ENCODE assay signal across 9 mouse cellular contexts in the genomic region with DNA sequence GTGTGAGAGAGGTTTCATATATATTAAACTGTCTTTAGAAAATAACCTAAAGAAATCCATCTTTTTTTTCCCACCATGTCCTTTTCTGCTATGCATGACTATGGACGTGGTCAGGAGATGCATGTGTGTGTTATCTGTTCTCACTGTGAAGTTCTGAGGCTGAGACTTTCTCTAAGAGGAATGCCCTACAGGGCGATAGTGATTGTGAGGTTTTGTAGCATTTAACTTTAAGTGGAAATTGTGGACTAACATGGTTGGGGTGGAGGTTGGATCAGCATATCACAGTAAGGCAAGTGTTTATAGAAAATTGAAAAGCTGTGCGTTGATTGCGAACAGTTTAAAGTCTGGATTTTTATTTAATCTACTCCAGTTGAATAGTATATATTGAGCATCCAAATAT. TPM values are rescaled to one million over a fixed set of nuclear protein-coding genes. Genes with fewer than 3 reads are reported as not detected.
DNase-seq lines count a peak whose midpoint lies in the region; ATAC-seq and TF ChIP-seq lines count a peak whose summit lies in the region.
"Had no signal": no experiment of that assay in that cellular context is flagged by ENCODE, and none has a peak within 500 bp of the region (broad histone marks: within the 10 kb centered on the region; RNA-seq: fewer than 3 reads in every experiment).

No protein-coding gene starts in this region.

- no peak overlapping the region for H3K4me3 ChIP-seq in kidney, postnatal 0 days (replicated peaks; ENCODE audit: low read depth, low read length)
- H3K4me3 ChIP-seq in forebrain, embryonic 13.5 days, result no peak overlapping the region
- H3K4me3 ChIP-seq in intestine, embryonic 15.5 days (replicated peaks), result 0 out of 2 replicates have a peak overlapping the region, but pooled peaks have one; percentile 7
- H3K4me3 ChIP-seq in neural tube, embryonic 13.5 days, result peak overlapping the region; percentile 57

- no peak for DNase-seq in kidney, postnatal 0 days (ENCODE audit: low spot score)
- DNase-seq in kidney, postnatal 10 days, result no peak
- DNase-seq in right cerebral cortex, adult 18-20 months, result no peak
- DNase-seq: thymus, postnatal 36 days had no signal

- H3K9ac ChIP-seq in kidney, postnatal 0 days (ENCODE audit: low read depth, low read length), result no peak overlapping the region
- H3K9ac ChIP-seq in forebrain, embryonic 13.5 days, result no peak overlapping the region
- H3K9ac ChIP-seq in intestine, embryonic 15.5 days, result no peak overlapping the region
- H3K9ac ChIP-seq in neural tube, embryonic 13.5 days, result no peak overlapping the region
- H3K9ac ChIP-seq: liver, embryonic 15.5 days had no signal

- H3K27me3 ChIP-seq in kidney, postnatal 0 days (ENCODE audit: insufficient read depth, low read length), result no peaks in the 10 kb centered on the region
- peaks cover 52% of the 10 kb centered on the region for H3K27me3 ChIP-seq in forebrain, embryonic 13.5 days
- 0 out of 2 replicates have a peak, but pooled peaks cover 3% of the 10 kb centered on the region for H3K27me3 ChIP-seq in intestine, embryonic 15.5 days (replicated peaks)
- H3K27me3 ChIP-seq in neural tube, embryonic 13.5 days, result peaks cover 44% of the 10 kb centered on the region

- no peak overlapping the region for H3K27ac ChIP-seq in kidney, postnatal 0 days
- no peak overlapping the region for H3K27ac ChIP-seq in forebrain, embryonic 13.5 days
- H3K27ac ChIP-seq in intestine, embryonic 15.5 days, result no peak overlapping the region
- H3K27ac ChIP-seq in neural tube, embryonic 13.5 days (replicated peaks), result no peak overlapping the region
- H3K27ac ChIP-seq: liver, embryonic 15.5 days had no signal

- 45% methylated on average over 4 of the region's 4 CpGs for WGBS in kidney, postnatal 0 days
- WGBS in forebrain, embryonic 13.5 days, result 28% methylated on average over 4 of the region's 4 CpGs
- 38% methylated on average over 4 of the region's 4 CpGs for WGBS in intestine, embryonic 15.5 days
- WGBS in neural tube, embryonic 13.5 days, result 42% methylated on average over 4 of the region's 4 CpGs

- peaks cover 11% of the 10 kb centered on the region for H3K4me1 ChIP-seq in kidney, postnatal 0 days (replicated peaks; ENCODE audit: insufficient read depth, low read length)
- H3K4me1 ChIP-seq in forebrain, embryonic 13.5 days, result peaks cover 29% of the 10 kb centered on the region
- 0 out of 2 replicates have a peak, but pooled peaks cover 9% of the 10 kb centered on the region for H3K4me1 ChIP-seq in intestine, embryonic 15.5 days (replicated peaks)
- peaks cover 32% of the 10 kb centered on the region for H3K4me1 ChIP-seq in neural tube, embryonic 13.5 days (replicated peaks)

- no peaks in the 10 kb centered on the region for H3K36me3 ChIP-seq in kidney, postnatal 0 days (ENCODE audit: insufficient read depth, low read length)
- no peaks in the 10 kb centered on the region for H3K36me3 ChIP-seq in forebrain, embryonic 13.5 days (ENCODE audit: poor library complexity, severe bottlenecking)
- H3K36me3 ChIP-seq in intestine, embryonic 15.5 days, result no peaks in the 10 kb centered on the region
- H3K36me3 ChIP-seq in neural tube, embryonic 13.5 days, result no peaks in the 10 kb centered on the region
- H3K36me3 ChIP-seq: liver, embryonic 15.5 days had no signal

- no peak for ATAC-seq in kidney, postnatal 0 days (replicated peaks; ENCODE audit: low FRiP score, low read depth)
- peak; percentile 14 for ATAC-seq in forebrain, embryonic 13.5 days
- no peak for ATAC-seq in intestine, embryonic 15.5 days
- no peak for ATAC-seq in neural tube, embryonic 13.5 days (ENCODE audit: low read depth)
- no peak for ATAC-seq in monocyte, adult 5-6 weeks (replicated peaks; ENCODE audit: insufficient number of reproducible peaks, low FRiP score, low TSS enrichment, poor library complexity, severe bottlenecking)

- no peaks in the 10 kb centered on the region for H3K9me3 ChIP-seq in kidney, postnatal 0 days (replicated peaks; ENCODE audit: low read length)
- H3K9me3 ChIP-seq in forebrain, embryonic 13.5 days (replicated peaks), result no peaks in the 10 kb centered on the region
- H3K9me3 ChIP-seq in intestine, embryonic 15.5 days, result no peaks in the 10 kb centered on the region
- H3K9me3 ChIP-seq in neural tube, embryonic 13.5 days, result no peaks in the 10 kb centered on the region
- H3K9me3 ChIP-seq: liver, embryonic 15.5 days had no signal

- H3K4me2 ChIP-seq in kidney, postnatal 0 days (ENCODE audit: low read length), result peak overlapping the region; percentile 96
- H3K4me2 ChIP-seq in forebrain, embryonic 13.5 days, result peak overlapping the region; percentile 96
- H3K4me2 ChIP-seq in intestine, embryonic 15.5 days (replicated peaks), result peak overlapping the region; percentile 96
- H3K4me2 ChIP-seq in neural tube, embryonic 13.5 days, result peak overlapping the region; percentile 96

- TF ChIP-seq CTCF in kidney, postnatal 0 days (IDR thresholded peaks at IDR 0.05; ENCODE audit: low read depth), result no peak

RNA-seq across cellular contexts. Expression of gene Prkg1, which starts 0.6 kb away (rescaled TPM):
- polyA plus RNA-seq in kidney, postnatal 0 days (2015; fragmentation: Nextera tagmentation; extraction: Ambion mirVana), result 2.3 and 2.8 TPM in 2 replicates
- 1.3 and 1.8 TPM in 2 replicates for polyA plus RNA-seq in forebrain, embryonic 13.5 days (2015; fragmentation: Nextera tagmentation; extraction: Ambion mirVana)
- polyA plus RNA-seq in intestine, embryonic 15.5 days (2015; fragmentation: Nextera tagmentation; extraction: Ambion mirVana), result 8.3 and 9.1 TPM in 2 replicates
- 9.2 and 9.9 TPM in 2 replicates for polyA plus RNA-seq in neural tube, embryonic 13.5 days (2015; fragmentation: Nextera tagmentation; extraction: Ambion mirVana)
- total RNA-seq in monocyte, adult 5-6 weeks (2017), result 0.49 to 0.64 TPM (median 0.57 TPM) in 3 replicates

Comparison
In these comparisons a context has a peak if more than half of its experiments do, and no peak if none do; other contexts are left out.
1. H3K4me3 ChIP-seq: peak in intestine, embryonic 15.5 days (single experiment) and neural tube, embryonic 13.5 days (single experiment); none in kidney, postnatal 0 days (single experiment) and forebrain, embryonic 13.5 days (single experiment).
2. Peak in every context shown above with its lines, with median percentiles within 50 percentile points of each other: H3K4me2 ChIP-seq.